Mouse (Mus musculus): ENCODE data around the gene Pik3ca. TPM values are rescaled to one million over a fixed set of nuclear protein-coding genes. Genes with fewer than 3 reads are reported as not detected.

Gene Pik3ca
- polyA plus RNA-seq, 1 experiment from 2014 or later: 8.2 TPM

Other genes with a start within 250 kb of the Pik3ca start
- gene Zmat3, start 31.7 kb upstream of the Pik3ca start, polyA plus RNA-seq (2016; fragmentation: Nextera tagmentation; extraction: Ambion mirVana): 5.2 and 6.1 TPM in 2 replicates
- 0.09 TPM in 1 of 2 replicates, not detected in the other for gene Kcnmb3, start 94.6 kb downstream of the Pik3ca start, polyA plus RNA-seq (2016; fragmentation: Nextera tagmentation; extraction: Ambion mirVana)
- gene Zfp639, start 112.6 kb downstream of the Pik3ca start, polyA plus RNA-seq (2016; fragmentation: Nextera tagmentation; extraction: Ambion mirVana): 40.7 and 41.0 TPM in 2 replicates
- 23.9 and 24.9 TPM in 2 replicates for gene Mfn1, start 131.8 kb downstream of the Pik3ca start, polyA plus RNA-seq (2016; fragmentation: Nextera tagmentation; extraction: Ambion mirVana)
- gene Gnb4, start 218.9 kb downstream of the Pik3ca start, polyA plus RNA-seq (2016; fragmentation: Nextera tagmentation; extraction: Ambion mirVana): 38.8 and 44.1 TPM in 2 replicates

Data from embryonic facial prominence, embryonic 10.5 days (tissue).